Mouse (Mus musculus) limb, embryonic 12.5 days (tissue): ENCODE measurements around the gene Krtap5-2. TPM values are rescaled to one million over a fixed set of nuclear protein-coding genes. Genes with fewer than 3 reads are reported as not detected.
"Not testable (repeated sequence)": the region's sequence is repeated elsewhere in the genome, so short reads cannot be mapped to it uniquely, and the experiment has no call there.

ENCODE experiments used
- ATAC-seq: fragments of 200-750 bp; cut with Nextera tagmentation; 2 replicates; pipeline ENCODE4 v1.8.0; 2017; ENCODE audit warnings: low read depth, moderate TSS enrichment; ENCODE audit not compliant: insufficient number of reproducible peaks, insufficient read depth, low FRiP score, low TSS enrichment
- H3K27ac ChIP-seq: fragments of 300-500 bp; sonication (generic); 2 replicates; pipeline ENCODE4 v1.5.1; 2016; ENCODE audit warnings: mild to moderate bottlenecking, moderate library complexity
- H3K27me3 ChIP-seq: fragments of 300-500 bp; sonication (generic); 2 replicates; pipeline ENCODE4 v1.6.1; 2016; ENCODE audit warnings: mild to moderate bottlenecking, moderate library complexity
- H3K36me3 ChIP-seq: fragments of 300-500 bp; sonication (generic); 2 replicates; pipeline ENCODE4 v1.6.1; 2016; ENCODE audit warnings: mild to moderate bottlenecking, moderate library complexity
- H3K4me1 ChIP-seq: fragments of 300-500 bp; sonication (generic); replicated peaks from 2 replicates; pipeline ENCODE4 v1.6.1; 2016
- H3K4me2 ChIP-seq: fragments of 300-500 bp; sonication (generic); 2 replicates; pipeline ENCODE4 v1.6.1; 2016; ENCODE audit warnings: mild to moderate bottlenecking, moderate library complexity
- H3K4me3 ChIP-seq: fragments of 300-500 bp; sonication (generic); replicated peaks from 2 replicates; pipeline ENCODE4 v1.5.1; 2016; ENCODE audit warnings: mild to moderate bottlenecking
- H3K9ac ChIP-seq: fragments of 300-500 bp; sonication (generic); replicated peaks from 2 replicates; pipeline ENCODE4 v1.6.1; 2016; ENCODE audit warnings: mild to moderate bottlenecking, moderate library complexity
- H3K9me3 ChIP-seq: fragments of 300-500 bp; sonication (generic); 2 replicates; pipeline ENCODE4 v1.6.1; 2016; ENCODE audit warnings: mild to moderate bottlenecking, moderate library complexity
- WGBS: fragments of 180-500 bp; shearing (Covaris S2); methylation state at CpG from one replicate; pipeline ENCODE4 v1.1.7; 2016; 5-methylcytosine and 5-hydroxymethylcytosine counted together
- polyA plus RNA-seq: library from polyadenylated mRNA; unstranded; fragments of >200 nt; fragmentation: Nextera tagmentation; extraction: Ambion mirVana; gene quantifications from 2 replicates; pipeline ENCODE4 v1.2.1, GENCODE M21; 2016

Gene Krtap5-2
- polyA plus RNA-seq, 1 experiment from 2014 or later, result not detected

- no peaks in the 10 kb centered on the region for H3K4me1 ChIP-seq
- H3K9me3 ChIP-seq, result no peaks in the 10 kb centered on the region
- WGBS, result 47% methylated on average over 3 of the region's 3 CpGs
- H3K27me3 ChIP-seq, result no peaks in the 10 kb centered on the region
- no peaks in the 10 kb centered on the region for H3K36me3 ChIP-seq
- H3K27ac ChIP-seq, result no peak overlapping the region
- ATAC-seq, result no peak
- H3K9ac ChIP-seq, result no peak overlapping the region
- H3K4me3 ChIP-seq, result no peak overlapping the region
- H3K4me2 ChIP-seq, result no peak overlapping the region
Observed at GRCm38 (mm10) chr7:142169836-142170235, 6.0 kb downstream of the Krtap5-2 start.

GRCm38 (mm10) chr7:142165639-142166038 is 10.2 kb downstream of the Krtap5-2 start, which contains the start of gene Gm4553:
Gm4553 (minus strand) TSS chr7:142165739.
- not testable (repeated sequence) for H3K4me1 ChIP-seq, H3K36me3 ChIP-seq, H3K9me3 ChIP-seq, ATAC-seq, H3K27ac ChIP-seq, H3K4me2 ChIP-seq, H3K9ac ChIP-seq, H3K27me3 ChIP-seq, H3K4me3 ChIP-seq

GRCm38 (mm10) chr7:142159366-142159765 is 16.4 kb downstream of the Krtap5-2 start:
- WGBS, result 90% methylated on average over 3 of the region's 3 CpGs
- no peak overlapping the region for H3K4me3 ChIP-seq
- no peaks in the 10 kb centered on the region for H3K9me3 ChIP-seq
- H3K9ac ChIP-seq, result no peak overlapping the region
- no peak overlapping the region for H3K4me2 ChIP-seq
- no peaks in the 10 kb centered on the region for H3K36me3 ChIP-seq
- peaks cover 3% of the 10 kb centered on the region; the same call in 1 of the 2 replicates for H3K27me3 ChIP-seq
- no peaks in the 10 kb centered on the region for H3K4me1 ChIP-seq
- no peak overlapping the region for H3K27ac ChIP-seq
- ATAC-seq, result no peak

GRCm38 (mm10) chr7:142157013-142157412 is 18.8 kb downstream of the Krtap5-2 start, which contains the start of gene Gm29735:
Gm29735 (minus strand) TSS chr7:142157113.
- H3K4me3 ChIP-seq, H3K4me1 ChIP-seq, ATAC-seq, H3K4me2 ChIP-seq, H3K27ac ChIP-seq, H3K9ac ChIP-seq, H3K27me3 ChIP-seq, H3K9me3 ChIP-seq, H3K36me3 ChIP-seq: not testable (repeated sequence)
- WGBS, result 32% methylated on average over 2 of the region's 2 CpGs

GRCm38 (mm10) chr7:142155308-142155707 is 20.5 kb downstream of the Krtap5-2 start:
- no peaks in the 10 kb centered on the region; the same call in 1 of the 2 replicates for H3K27me3 ChIP-seq
- H3K36me3 ChIP-seq, result no peaks in the 10 kb centered on the region
- H3K9ac ChIP-seq, result no peak overlapping the region
- WGBS, result 64% methylated on average over 1 of the region's 1 CpGs
- no peaks in the 10 kb centered on the region for H3K9me3 ChIP-seq
- no peaks in the 10 kb centered on the region for H3K4me1 ChIP-seq
- ATAC-seq, result no peak
- H3K27ac ChIP-seq, result no peak overlapping the region
- H3K4me3 ChIP-seq, result no peak overlapping the region
- no peak overlapping the region for H3K4me2 ChIP-seq

- Histone ChIP-seq H3K27ac (no peak overlapping the region), H3K4me2 (no peak overlapping the region), H3K9ac (no peak overlapping the region), H3K9me3 (no peaks in the 10 kb centered on the region), H3K4me1 (no peaks in the 10 kb centered on the region), H3K4me3 (no peak overlapping the region), H3K36me3 (no peaks in the 10 kb centered on the region), H3K27me3 (no peaks in the 10 kb centered on the region)
- ATAC-seq, result no peak
- 73% methylated on average over 4 of the region's 4 CpGs for WGBS
Observed at GRCm38 (mm10) chr7:142152191-142152590, 23.6 kb downstream of the Krtap5-2 start.

- Histone ChIP-seq H3K4me1 (0 out of 2 replicates have a peak, but pooled peaks cover 6% of the 10 kb centered on the region), H3K27ac (no peak overlapping the region), H3K27me3 (peaks cover 10% of the 10 kb centered on the region; the same call in 1 of the 2 replicates), H3K9ac (no peak overlapping the region), H3K9me3 (no peaks in the 10 kb centered on the region), H3K36me3 (no peaks in the 10 kb centered on the region), H3K4me2 (no peak overlapping the region), H3K4me3 (no peak overlapping the region)
- no peak for ATAC-seq
Observed at GRCm38 (mm10) chr7:142148633-142149032, 27.2 kb downstream of the Krtap5-2 start.

- Histone ChIP-seq H3K4me3 (no peak overlapping the region), H3K9ac (no peak overlapping the region), H3K36me3 (no peaks in the 10 kb centered on the region), H3K9me3 (no peaks in the 10 kb centered on the region), H3K27me3 (peaks cover 10% of the 10 kb centered on the region; the same call in 1 of the 2 replicates), H3K27ac (no peak overlapping the region), H3K4me2 (no peak overlapping the region), H3K4me1 (0 out of 2 replicates have a peak, but pooled peaks cover 7% of the 10 kb centered on the region)
- WGBS, result 3% methylated on average over 1 of the region's 1 CpGs
- no peak for ATAC-seq
Observed at GRCm38 (mm10) chr7:142146033-142146432, 29.8 kb downstream of the Krtap5-2 start.

- Histone ChIP-seq H3K9ac (no peak overlapping the region), H3K4me2 (no peak overlapping the region)
- 39% methylated on average over 4 of the region's 4 CpGs for WGBS
Observed at GRCm38 (mm10) chr7:142145413-142145940, 30.3 kb downstream of the Krtap5-2 start.

GRCm38 (mm10) chr7:142144507-142144906 is 31.3 kb downstream of the Krtap5-2 start, which contains the start of gene Gm45337:
Gm45337 (minus strand) TSS chr7:142144607.
- no peak for ATAC-seq
- no peak within 1 kb of the TSS for H3K27ac ChIP-seq
- 74% methylated on average over 1 of the region's 1 CpGs for WGBS
- H3K4me1 ChIP-seq, result 0 out of 2 replicates have a peak, but pooled peaks cover 7% of the 10 kb centered on the region
- H3K4me2 ChIP-seq, result no peak within 1 kb of the TSS
- no peaks in the 10 kb centered on the region for H3K36me3 ChIP-seq
- no peaks in the 10 kb centered on the region for H3K9me3 ChIP-seq
- H3K27me3 ChIP-seq, result peaks cover 10% of the 10 kb centered on the region; the same call in 1 of the 2 replicates
- H3K4me3 ChIP-seq, result no peak within 1 kb of the TSS
- no peak within 1 kb of the TSS for H3K9ac ChIP-seq

More at GRCm38 (mm10) chr7:142145413-142145940, 30.3 kb downstream of the Krtap5-2 start:
- no peak for ATAC-seq
- Histone ChIP-seq H3K4me3 (no peak overlapping the region), H3K27me3 (peaks cover 10% of the 10 kb centered on the region; the same call in 1 of the 2 replicates), H3K36me3 (no peaks in the 10 kb centered on the region), H3K4me1 (0 out of 2 replicates have a peak, but pooled peaks cover 7% of the 10 kb centered on the region), H3K9me3 (no peaks in the 10 kb centered on the region), H3K27ac (no peak overlapping the region)

- not testable (repeated sequence) for H3K27ac ChIP-seq, H3K9ac ChIP-seq, H3K4me3 ChIP-seq, ATAC-seq, H3K36me3 ChIP-seq, H3K4me1 ChIP-seq, H3K9me3 ChIP-seq, H3K4me2 ChIP-seq
- peaks cover 10% of the 10 kb centered on the region; the same call in 1 of the 2 replicates for H3K27me3 ChIP-seq
- whole genome bisulfite sequencing, result 43% methylated on average over 1 of the region's 1 CpGs
Observed at GRCm38 (mm10) chr7:142143506-142144010, 32.2 kb downstream of the Krtap5-2 start.
